Mouse (Mus musculus) left cerebral cortex, postnatal 14 days (tissue): ENCODE data around the gene Mmp25. TPM values are rescaled to one million over a fixed set of nuclear protein-coding genes. Genes with fewer than 3 reads are reported as not detected.

ENCODE experiments used
- DNase-seq, 2 experiments: peaks; one replicate each; pipeline ENCODE4 v3.0.0; 2021 to 2022; ENCODE audit warnings: low spot score in 2 of 2, mixed read lengths in 1 of 2
- intact Hi-C: fragments of 180-260 bp; cut with DNase I; formaldehyde crosslinking; loops from one replicate; pipeline ENCODE4 v1.15.1; 2025
- total RNA-seq, 2 experiments: library from RNA; stranded (reverse); gene quantifications; 2 replicates each; pipeline ENCODE4 v1.2.3; 2021

Mmp25 gene
- total RNA-seq, 2 experiments from 2014 or later, result 1.1 to 1.2 TPM

- intact Hi-C loops, result no loop called here
- DNase-seq, result no peak
These were observed 25.5 kb upstream of the Mmp25 start for GRCm38 (mm10) chr17:23670516-23671074.

GRCm38 (mm10) chr17:23665511-23665910 lies 20.4 kb upstream of the Mmp25 start:
- intact Hi-C loops, result no loop called here
- no peak for DNase-seq

- intact Hi-C loops, result loop anchor here (5.0 kb wide), 1 partner anchor 38 kb away; no protein-coding TSS in a partner anchor
- peak in 1 of 2 experiments; percentile 26 for DNase-seq
These were observed 19.5 kb upstream of the Mmp25 start for GRCm38 (mm10) chr17:23664556-23665021.

- intact Hi-C loops, result loop anchor here (1.0 to 5.0 kb wide), 2 partner anchors 12 to 41 kb away; partner anchors contain the start of genes Hcfc1r1 and Thoc6
- no peak for DNase-seq
These were observed 16.4 kb upstream of the Mmp25 start for GRCm38 (mm10) chr17:23661526-23661925.

- intact Hi-C loops, result loop anchor here (1.0 to 5.0 kb wide), 2 partner anchors 12 to 41 kb away; partner anchors contain the start of genes Hcfc1r1 and Thoc6
- DNase-seq, result no peak
These were observed 15.8 kb upstream of the Mmp25 start for GRCm38 (mm10) chr17:23660876-23661200.

GRCm38 (mm10) chr17:23660117-23660875 lies 15.2 kb upstream of the Mmp25 start, which contains the start of gene Bicdl2:
TSS of gene Bicdl2 (plus strand) at chr17:23660506.
- intact Hi-C loops, result loop anchor here (5.0 kb wide), 1 partner anchor 42 kb away; no protein-coding TSS in a partner anchor
- no peak for DNase-seq

- intact Hi-C loops, result no loop called here
- no peak for DNase-seq
These were observed 13.4 kb upstream of the Mmp25 start for GRCm38 (mm10) chr17:23658450-23658849.

GRCm38 (mm10) chr17:23654410-23654809 lies 9.3 kb upstream of the Mmp25 start:
- no peak for DNase-seq
- intact Hi-C loops, result no loop called here

- intact Hi-C loops, result no loop called here
- DNase-seq, result no peak
These were observed 8.9 kb upstream of the Mmp25 start for GRCm38 (mm10) chr17:23654001-23654400.

- intact Hi-C loops, result no loop called here
- DNase-seq, result no peak
These were observed 8.2 kb upstream of the Mmp25 start for GRCm38 (mm10) chr17:23653324-23653723.

- intact Hi-C loops, result no loop called here
- DNase-seq, result no peak
These were observed 6.3 kb upstream of the Mmp25 start for GRCm38 (mm10) chr17:23651363-23651762.

GRCm38 (mm10) chr17:23645894-23646293 lies 817 bp upstream of the Mmp25 start:
- no peak for DNase-seq
- intact Hi-C loops, result no loop called here

GRCm38 (mm10) chr17:23631241-23631640 lies 13.8 kb downstream of the Mmp25 start:
- intact Hi-C loops, result no loop called here

GRCm38 (mm10) chr17:23630195-23631020 lies 14.7 kb downstream of the Mmp25 start:
- DNase-seq, result peak; percentile 84 to 91
- intact Hi-C loops, result loop anchor here (1.0 kb wide), 1 partner anchor 60 kb away; no protein-coding TSS in a partner anchor

More at GRCm38 (mm10) chr17:23631241-23631640, 13.8 kb downstream of the Mmp25 start:
- no peak for DNase-seq

GRCm38 (mm10) chr17:23627813-23628212 lies 17.3 kb downstream of the Mmp25 start:
- DNase-seq, result no peak
- intact Hi-C loops, result no loop called here

GRCm38 (mm10) chr17:23620351-23620750 lies 24.7 kb downstream of the Mmp25 start:
- intact Hi-C loops, result no loop called here
- DNase-seq, result no peak

- no peak for DNase-seq
- intact Hi-C loops, result no loop called here
These were observed 28.0 kb downstream of the Mmp25 start for GRCm38 (mm10) chr17:23617087-23617486.

GRCm38 (mm10) chr17:23610361-23610800 lies 34.7 kb downstream of the Mmp25 start:
- intact Hi-C loops, result loop anchor here (5.0 kb wide), 1 partner anchor 38 kb away; no protein-coding TSS in a partner anchor
- DNase-seq, result peak in 1 of 2 experiments; percentile 39

- intact Hi-C loops, result loop anchor here (5.0 kb wide), 1 partner anchor 37 kb away; no protein-coding TSS in a partner anchor
- DNase-seq, result no peak
These were observed 35.5 kb downstream of the Mmp25 start for GRCm38 (mm10) chr17:23609612-23610011.

GRCm38 (mm10) chr17:23605220-23605619 lies 39.9 kb downstream of the Mmp25 start:
- DNase-seq, result no peak
- intact Hi-C loops, result no loop called here
